Mouse (Mus musculus): ENCODE measurements around the gene Wipf2. TPM values are rescaled to one million over a fixed set of nuclear protein-coding genes. Genes with fewer than 3 reads are reported as not detected.
A peak's percentile ranks its signal among the peaks of the same experiment; 100 is the strongest.

The Wipf2 gene
- polyA plus RNA-seq, 1 experiment, result 27.3 TPM

DNA sequence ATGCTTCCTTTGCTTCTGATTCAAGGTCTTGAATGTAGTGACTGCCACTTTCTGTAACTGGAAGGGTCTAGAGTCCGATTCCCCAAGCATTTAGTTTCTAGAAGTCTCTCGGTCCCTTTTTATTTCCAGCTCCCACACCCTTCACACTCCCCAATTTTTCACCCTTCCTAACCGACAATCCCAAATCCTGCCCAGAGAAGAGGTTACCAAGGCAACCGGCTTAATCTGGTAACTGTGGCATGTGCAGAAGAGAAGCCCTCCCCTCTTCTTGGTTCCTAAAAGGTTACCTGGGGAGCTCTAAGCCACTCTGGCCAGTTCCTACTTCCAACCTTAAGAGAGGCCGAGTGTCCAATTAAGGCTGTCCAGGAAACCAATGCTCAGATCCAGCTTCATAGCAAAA is 28.1 kb upstream of the Wipf2 start:
- 57% methylated on average over 5 of the region's 5 CpGs for WGBS
- H3K27ac ChIP-seq (ENCODE audit: insufficient read depth, low read depth, low read length), result no peak overlapping the region
- H3K4me3 ChIP-seq (ENCODE audit: low read depth, low read length), result no peak overlapping the region
- peaks cover 20% of the 10 kb centered on the region for H3K4me1 ChIP-seq (ENCODE audit: control insufficient read depth, insufficient read depth, insufficient read length, low read length)
- peaks cover 30% of the 10 kb centered on the region for H3K36me3 ChIP-seq (ENCODE audit: control insufficient read depth, insufficient read depth, low read length)
- 0 out of 2 replicates have a peak, but pooled peaks cover 4% of the 10 kb centered on the region for H3K27me3 ChIP-seq (ENCODE audit: control insufficient read depth, insufficient read depth, low read length)
- TF ChIP-seq POLR2A (IDR thresholded peaks at IDR 0.05; ENCODE audit: low read depth, low read length) (no peak), CTCF (IDR thresholded peaks at IDR 0.05; ENCODE audit: extremely low read depth, insufficient read length, insufficient replicate concordance, low read depth, low read length) (no peak)

DNA sequence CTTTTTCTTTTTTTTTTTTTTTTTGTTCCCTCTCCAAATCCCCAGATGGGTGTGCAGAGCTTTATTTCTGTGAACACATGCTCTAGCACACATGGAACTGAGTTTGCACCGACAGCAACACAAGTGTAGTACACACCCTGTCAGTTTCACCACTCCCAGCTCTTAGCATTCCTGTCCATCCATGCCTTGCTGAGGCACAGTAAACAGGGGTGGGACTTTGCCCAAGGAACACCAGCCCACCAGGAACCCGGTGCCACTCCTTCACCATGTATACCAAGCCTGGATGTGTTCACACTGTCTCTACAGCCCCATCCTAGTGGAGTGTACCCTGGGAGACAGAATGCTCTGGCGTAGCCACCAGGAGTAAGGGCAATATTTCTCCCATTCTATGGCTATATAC is 27.7 kb upstream of the Wipf2 start:
- H3K36me3 ChIP-seq (ENCODE audit: control insufficient read depth, insufficient read depth, low read length), result peaks cover 30% of the 10 kb centered on the region
- TF ChIP-seq CTCF (IDR thresholded peaks at IDR 0.05; ENCODE audit: extremely low read depth, insufficient read length, insufficient replicate concordance, low read depth, low read length) (no peak), POLR2A (IDR thresholded peaks at IDR 0.05; ENCODE audit: low read depth, low read length) (no peak)
- WGBS, result 24% methylated on average over 3 of the region's 3 CpGs

DNA sequence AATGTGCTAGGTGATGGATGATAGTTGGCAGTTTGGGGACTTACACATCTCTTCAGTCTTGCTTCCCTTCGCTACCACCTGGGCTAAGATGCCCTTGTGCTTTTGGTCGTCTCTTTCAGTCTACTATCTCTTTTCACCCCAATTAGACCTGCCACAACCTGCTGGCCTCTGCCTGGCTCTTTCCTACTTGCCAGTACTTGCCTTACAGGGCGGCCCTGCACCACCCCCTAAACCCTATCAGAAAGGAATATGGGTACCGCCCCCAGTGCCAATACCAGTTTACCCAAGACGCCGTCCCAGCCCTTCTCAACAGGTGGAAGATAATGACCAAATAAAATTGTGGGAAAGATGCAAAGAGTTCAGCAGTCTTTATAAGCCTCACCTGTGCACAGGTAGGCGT is 27.3 kb upstream of the Wipf2 start:
- TF ChIP-seq POLR2A (IDR thresholded peaks at IDR 0.05; ENCODE audit: low read depth, low read length), result no peak
- TF ChIP-seq CTCF (IDR thresholded peaks at IDR 0.05; ENCODE audit: extremely low read depth, insufficient read length, insufficient replicate concordance, low read depth, low read length), result no peak
- Histone ChIP-seq H3K4me1 (ENCODE audit: control insufficient read depth, insufficient read depth, insufficient read length, low read length) (peaks cover 20% of the 10 kb centered on the region), H3K4me3 (ENCODE audit: low read depth, low read length) (peak overlapping the region; percentile 99), H3K27ac (ENCODE audit: insufficient read depth, low read depth, low read length) (peak overlapping the region; percentile 10; the same call in 1 of the 2 replicates), H3K27me3 (ENCODE audit: control insufficient read depth, insufficient read depth, low read length) (0 out of 2 replicates have a peak, but pooled peaks cover 4% of the 10 kb centered on the region), H3K36me3 (ENCODE audit: control insufficient read depth, insufficient read depth, low read length) (peaks cover 28% of the 10 kb centered on the region)
- 18% methylated on average over 7 of the region's 7 CpGs for WGBS

More for the DNA sequence above, 27.7 kb upstream of the Wipf2 start:
- Histone ChIP-seq H3K27me3 (ENCODE audit: control insufficient read depth, insufficient read depth, low read length) (0 out of 2 replicates have a peak, but pooled peaks cover 4% of the 10 kb centered on the region), H3K4me1 (ENCODE audit: control insufficient read depth, insufficient read depth, insufficient read length, low read length) (peaks cover 20% of the 10 kb centered on the region), H3K4me3 (ENCODE audit: low read depth, low read length) (no peak overlapping the region), H3K27ac (ENCODE audit: insufficient read depth, low read depth, low read length) (peak overlapping the region; percentile 10; the same call in 1 of the 2 replicates)

DNA sequence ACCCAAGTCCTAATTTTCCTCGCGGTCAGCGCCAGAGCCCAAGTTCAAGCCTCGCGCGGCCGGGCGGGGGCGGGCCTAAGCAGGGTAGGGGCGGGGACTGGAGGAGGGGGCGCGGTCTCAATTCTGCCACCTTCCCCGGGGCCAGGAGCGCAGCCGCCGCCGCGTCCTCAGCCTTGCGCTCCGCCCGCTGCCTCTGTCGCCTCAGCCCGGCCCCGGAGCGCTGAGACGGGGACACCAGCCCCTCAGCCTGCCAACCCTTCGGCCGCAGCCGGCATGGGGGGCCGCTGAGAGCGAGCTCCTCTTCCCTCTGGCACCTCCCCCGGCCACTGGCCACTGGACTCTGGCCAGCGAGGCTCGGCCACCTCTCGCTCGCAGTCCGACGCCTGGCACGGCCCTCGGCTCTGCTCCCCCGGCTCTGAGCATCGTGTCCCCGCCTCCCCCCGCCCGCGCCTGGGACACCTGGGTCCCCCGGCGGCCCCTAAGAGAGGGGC is 26.7 kb upstream of the Wipf2 start, which contains the start of gene Rapgefl1:
Gene Rapgefl1, plus strand, starts transcription at position 135 of the 491 bp plus-strand sequence.
- peaks cover 20% of the 10 kb centered on the region for H3K4me1 ChIP-seq (ENCODE audit: control insufficient read depth, insufficient read depth, insufficient read length, low read length)
- peaks cover 23% of the 10 kb centered on the region for H3K36me3 ChIP-seq (ENCODE audit: control insufficient read depth, insufficient read depth, low read length)
- peak within 1 kb of the TSS; percentile 99 for H3K4me3 ChIP-seq (ENCODE audit: low read depth, low read length)
- H3K27ac ChIP-seq (ENCODE audit: insufficient read depth, low read depth, low read length), result peak within 1 kb of the TSS; percentile 65
- TF ChIP-seq POLR2A (IDR thresholded peaks at IDR 0.05; ENCODE audit: low read depth, low read length) (peak; percentile 67), CTCF (IDR thresholded peaks at IDR 0.05; ENCODE audit: extremely low read depth, insufficient read length, insufficient replicate concordance, low read depth, low read length) (no peak)
- H3K27me3 ChIP-seq (ENCODE audit: control insufficient read depth, insufficient read depth, low read length), result 0 out of 2 replicates have a peak, but pooled peaks cover 4% of the 10 kb centered on the region
- WGBS, result under 1% methylated on average over 45 of the region's 48 CpGs

DNA sequence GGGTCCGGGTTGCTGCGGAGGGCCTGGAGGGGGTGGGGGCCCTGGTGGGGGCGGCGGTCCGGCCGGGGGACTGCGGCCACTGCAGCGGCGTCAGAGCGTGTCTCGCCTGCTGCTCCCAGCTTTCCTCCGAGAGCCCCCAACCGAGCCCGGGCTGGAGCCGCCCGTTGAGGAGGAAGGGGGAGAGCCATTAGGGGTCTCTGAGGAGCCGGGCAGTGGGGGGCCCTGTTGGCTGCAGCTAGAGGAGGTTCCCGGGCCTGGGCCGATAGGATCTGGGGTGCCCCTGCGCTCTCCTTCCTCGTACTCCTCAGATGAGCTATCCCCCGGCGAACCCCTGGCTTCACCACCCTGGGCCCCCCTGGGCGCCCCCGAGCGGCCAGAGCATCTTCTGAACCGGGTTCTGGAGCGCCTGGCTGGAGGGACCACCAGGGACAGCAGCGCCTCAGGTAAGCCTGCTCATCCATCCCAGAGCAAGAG is 26.2 kb upstream of the Wipf2 start:
- WGBS, result 7% methylated on average over 29 of the region's 29 CpGs
- H3K4me3 ChIP-seq (ENCODE audit: low read depth, low read length), result peak overlapping the region; percentile 99
- no peak for TF ChIP-seq CTCF (IDR thresholded peaks at IDR 0.05; ENCODE audit: extremely low read depth, insufficient read length, insufficient replicate concordance, low read depth, low read length)
- no peak for TF ChIP-seq POLR2A (IDR thresholded peaks at IDR 0.05; ENCODE audit: low read depth, low read length)

DNA sequence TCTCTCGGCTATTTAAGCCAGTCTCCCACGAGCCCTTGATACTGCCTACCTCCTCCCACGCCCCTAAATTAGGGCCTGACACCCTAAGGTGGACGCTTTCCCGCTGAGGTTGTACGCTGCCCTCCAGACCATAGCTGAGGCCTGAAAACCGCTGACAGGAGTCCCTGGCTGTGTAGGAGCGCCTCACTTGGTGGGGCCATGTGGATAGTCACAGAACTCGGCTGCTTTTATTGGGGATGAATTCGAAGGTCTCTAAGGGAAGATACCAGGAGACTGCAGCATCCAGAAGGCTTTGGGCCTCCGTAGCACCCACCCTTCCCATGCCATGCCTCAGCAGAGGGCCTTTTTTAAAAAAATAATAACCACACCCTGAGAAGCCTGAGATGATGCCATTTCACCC is 25.5 kb upstream of the Wipf2 start:
- Histone ChIP-seq H3K27me3 (ENCODE audit: control insufficient read depth, insufficient read depth, low read length) (0 out of 2 replicates have a peak, but pooled peaks cover 4% of the 10 kb centered on the region), H3K4me3 (ENCODE audit: low read depth, low read length) (peak overlapping the region; percentile 99), H3K4me1 (ENCODE audit: control insufficient read depth, insufficient read depth, insufficient read length, low read length) (peaks cover 20% of the 10 kb centered on the region), H3K36me3 (ENCODE audit: control insufficient read depth, insufficient read depth, low read length) (peaks cover 13% of the 10 kb centered on the region), H3K27ac (ENCODE audit: insufficient read depth, low read depth, low read length) (no peak overlapping the region)
- TF ChIP-seq CTCF (IDR thresholded peaks at IDR 0.05; ENCODE audit: extremely low read depth, insufficient read length, insufficient replicate concordance, low read depth, low read length), result no peak
- TF ChIP-seq POLR2A (IDR thresholded peaks at IDR 0.05; ENCODE audit: low read depth, low read length), result no peak
- 75% methylated on average over 11 of the region's 11 CpGs for WGBS

More for the DNA sequence above, 26.2 kb upstream of the Wipf2 start:
- Histone ChIP-seq H3K4me1 (ENCODE audit: control insufficient read depth, insufficient read depth, insufficient read length, low read length) (peaks cover 20% of the 10 kb centered on the region), H3K27ac (ENCODE audit: insufficient read depth, low read depth, low read length) (no peak overlapping the region), H3K36me3 (ENCODE audit: control insufficient read depth, insufficient read depth, low read length) (peaks cover 17% of the 10 kb centered on the region), H3K27me3 (ENCODE audit: control insufficient read depth, insufficient read depth, low read length) (0 out of 2 replicates have a peak, but pooled peaks cover 4% of the 10 kb centered on the region)

DNA sequence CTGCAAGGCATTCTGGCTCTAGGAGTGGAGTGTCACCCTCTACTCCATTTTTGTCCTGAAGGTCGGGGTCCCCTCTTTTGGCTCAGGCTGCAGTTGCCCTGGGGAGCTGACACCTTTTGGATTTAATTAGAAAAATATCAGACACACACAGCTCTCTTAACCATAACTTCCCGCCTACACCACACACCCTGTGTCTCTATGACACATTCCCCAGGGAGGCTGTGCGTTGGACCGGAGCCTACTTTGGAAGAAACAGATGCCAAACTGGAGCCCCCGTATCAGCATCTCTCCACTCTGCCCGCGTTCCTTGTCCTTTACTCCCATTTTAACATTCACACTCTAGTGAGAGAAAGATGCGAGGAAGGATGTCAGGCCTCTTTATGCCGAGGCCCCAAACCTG is 24.9 kb upstream of the Wipf2 start:
- Histone ChIP-seq H3K4me3 (ENCODE audit: low read depth, low read length) (no peak overlapping the region), H3K4me1 (ENCODE audit: control insufficient read depth, insufficient read depth, insufficient read length, low read length) (peaks cover 20% of the 10 kb centered on the region), H3K36me3 (ENCODE audit: control insufficient read depth, insufficient read depth, low read length) (peaks cover 7% of the 10 kb centered on the region; the same call in 1 of the 2 replicates), H3K27me3 (ENCODE audit: control insufficient read depth, insufficient read depth, low read length) (0 out of 2 replicates have a peak, but pooled peaks cover 4% of the 10 kb centered on the region), H3K27ac (ENCODE audit: insufficient read depth, low read depth, low read length) (no peak overlapping the region)
- 71% methylated on average over 9 of the region's 9 CpGs for WGBS
- no peak for TF ChIP-seq CTCF (IDR thresholded peaks at IDR 0.05; ENCODE audit: extremely low read depth, insufficient read length, insufficient replicate concordance, low read depth, low read length)
- no peak for TF ChIP-seq POLR2A (IDR thresholded peaks at IDR 0.05; ENCODE audit: low read depth, low read length)

Data from small intestine, adult 2 months (tissue).